Mouse (Mus musculus): Measurements from ENCODE around the gene Usp7.
"Not testable (repeated sequence)": the region's sequence is repeated elsewhere in the genome, so short reads cannot be mapped to it uniquely, and the experiment has no call there.

The Usp7 gene

GRCm38 (mm10) chr16:8783198-8783913 is 8.8 kb downstream of the Usp7 start:
- no peak for DNase-seq (ENCODE audit: low read depth)

GRCm38 (mm10) chr16:8781660-8782059 is 10.4 kb downstream of the Usp7 start:
- no peak for DNase-seq (ENCODE audit: low read depth)

- DNase-seq (ENCODE audit: low read depth) = no peak
Measured at GRCm38 (mm10) chr16:8781191-8781590, 10.9 kb downstream of the Usp7 start.

GRCm38 (mm10) chr16:8780187-8780586 is 11.9 kb downstream of the Usp7 start:
- DNase-seq (ENCODE audit: low read depth) = no peak

- no peak for DNase-seq (ENCODE audit: low read depth)
Measured at GRCm38 (mm10) chr16:8778697-8779096, 13.4 kb downstream of the Usp7 start.

GRCm38 (mm10) chr16:8777202-8777601 is 14.9 kb downstream of the Usp7 start:
- no peak for DNase-seq (ENCODE audit: low read depth)

GRCm38 (mm10) chr16:8776634-8777033 is 15.5 kb downstream of the Usp7 start:
- no peak for DNase-seq (ENCODE audit: low read depth)

GRCm38 (mm10) chr16:8771086-8771485 is 21.0 kb downstream of the Usp7 start:
- no peak for DNase-seq (ENCODE audit: low read depth)

- not testable (repeated sequence) for DNase-seq (ENCODE audit: low read depth)
Measured at GRCm38 (mm10) chr16:8770342-8770741, 21.8 kb downstream of the Usp7 start.

GRCm38 (mm10) chr16:8769466-8769865 is 22.6 kb downstream of the Usp7 start:
- no peak for DNase-seq (ENCODE audit: low read depth)

GRCm38 (mm10) chr16:8769065-8769464 is 23.0 kb downstream of the Usp7 start:
- peak; percentile 68 for DNase-seq (ENCODE audit: low read depth)

- no peak for DNase-seq (ENCODE audit: low read depth)
Measured at GRCm38 (mm10) chr16:8768588-8768987, 23.5 kb downstream of the Usp7 start.

- DNase-seq (ENCODE audit: low read depth) = no peak
Measured at GRCm38 (mm10) chr16:8768071-8768470, 24.0 kb downstream of the Usp7 start.

GRCm38 (mm10) chr16:8767133-8768052 is 24.7 kb downstream of the Usp7 start:
- no peak for DNase-seq (ENCODE audit: low read depth)

GRCm38 (mm10) chr16:8766196-8766595 is 25.9 kb downstream of the Usp7 start:
- DNase-seq (ENCODE audit: low read depth) = no peak

GRCm38 (mm10) chr16:8764124-8764907 is 27.8 kb downstream of the Usp7 start:
- DNase-seq (ENCODE audit: low read depth) = no peak

- no peak for DNase-seq (ENCODE audit: low read depth)
Measured at GRCm38 (mm10) chr16:8763028-8763427, 29.1 kb downstream of the Usp7 start.

- DNase-seq (ENCODE audit: low read depth) = no peak
Measured at GRCm38 (mm10) chr16:8761894-8762293, 30.2 kb downstream of the Usp7 start.

GRCm38 (mm10) chr16:8761005-8761404 is 31.1 kb downstream of the Usp7 start:
- no peak for DNase-seq (ENCODE audit: low read depth)

GRCm38 (mm10) chr16:8758979-8759378 is 33.1 kb downstream of the Usp7 start:
- DNase-seq (ENCODE audit: low read depth) = no peak

GRCm38 (mm10) chr16:8758193-8758592 is 33.9 kb downstream of the Usp7 start:
- no peak for DNase-seq (ENCODE audit: low read depth)

- DNase-seq (ENCODE audit: low read depth) = not testable (repeated sequence)
Measured at GRCm38 (mm10) chr16:8757586-8757985, 34.5 kb downstream of the Usp7 start.

Measured in c-Kit-positive CD71-negative TER-119-negative erythroid progenitor cells, embryonic 14.5 days (primary cell).